Mouse (Mus musculus) cerebellum, adult 2 months (tissue): ENCODE measurements around the gene Pgbd5.

Experiments
- CTCF ChIP-seq: fragments of 200-500 bp; IDR thresholded peaks from 2 replicates; pipeline ENCODE4 v1.5.1; 2011; ENCODE audit warnings: low read depth, mild to moderate bottlenecking, control low read depth, low read length, moderate library complexity, borderline replicate concordance; ENCODE audit not compliant: insufficient read depth
- POLR2A ChIP-seq: fragments of 200-500 bp; IDR thresholded peaks from 2 replicates; pipeline ENCODE4 v1.6.1; 2011; ENCODE audit warnings: low read length, control low read depth, borderline replicate concordance; ENCODE audit not compliant: insufficient read depth

- TF ChIP-seq CTCF (peak; percentile 33; the same call in 1 of the 2 replicates), POLR2A (no peak)
These were observed 10.9 kb upstream of the Pgbd5 start for GRCm38 (mm10) chr8:124450192-124450895.
